Mouse (Mus musculus) urinary bladder, adult 2 months (tissue): ENCODE data around the gene Xlr5a. TPM values are rescaled to one million over a fixed set of nuclear protein-coding genes. Genes with fewer than 3 reads are reported as not detected.
"Not testable (repeated sequence)": the region's sequence is repeated elsewhere in the genome, so short reads cannot be mapped to it uniquely, and the experiment has no call there.

Source experiments
- DNase-seq: peaks from one replicate; pipeline ENCODE4 v3.0.0; 2022; ENCODE audit warnings: low spot score
- polyA plus RNA-seq: library from polyadenylated mRNA; depleted of rRNA; stranded (reverse); fragments of >200 nt; gene quantifications from 2 replicates; pipeline ENCODE4 v1.2.3, GENCODE M21; 2012; rRNA removed

Gene Xlr5a
- 0.04 TPM in 1 of 2 replicates, not detected in the other for polyA plus RNA-seq

- not testable (repeated sequence) for DNase-seq
Measured at GRCm38 (mm10) chrX:73292876-73293275, at the start of gene Xlr5a, which contains the start of gene Xlr5c. TSS of gene Xlr5a (minus strand) at chrX:73292976. TSS of gene Xlr5c (minus strand) at chrX:73292976.

- DNase-seq, result peak; percentile 57
Measured at GRCm38 (mm10) chrX:73342483-73342895, 49.7 kb upstream of the Xlr5a start, which contains the start of gene Zfp275. TSS of gene Zfp275 (plus strand) at chrX:73342621.

- no peak for DNase-seq
Measured at GRCm38 (mm10) chrX:73342068-73342467, 49.3 kb upstream of the Xlr5a start.

GRCm38 (mm10) chrX:73341473-73341872, 48.7 kb upstream of the Xlr5a start:
- no peak for DNase-seq

GRCm38 (mm10) chrX:73336740-73337139, 44.0 kb upstream of the Xlr5a start, which contains the start of gene Gm45015:
TSS of gene Gm45015 (minus strand) at chrX:73336840.
- no peak for DNase-seq

- no peak for DNase-seq
Measured at GRCm38 (mm10) chrX:73333548-73333947, 40.8 kb upstream of the Xlr5a start.

GRCm38 (mm10) chrX:73327215-73327614, 34.4 kb upstream of the Xlr5a start:
- DNase-seq, result no peak

GRCm38 (mm10) chrX:73321029-73321428, 28.3 kb upstream of the Xlr5a start:
- DNase-seq, result no peak

- no peak for DNase-seq
Measured at GRCm38 (mm10) chrX:73312522-73312921, 19.7 kb upstream of the Xlr5a start.

- DNase-seq, result not testable (repeated sequence)
Measured at GRCm38 (mm10) chrX:73295745-73296144, 3.0 kb upstream of the Xlr5a start.

GRCm38 (mm10) chrX:73265270-73265669, 27.5 kb downstream of the Xlr5a start, which contains the start of gene Xlr3c:
TSS of gene Xlr3c (minus strand) at chrX:73265390.
- DNase-seq, result not testable (repeated sequence)

- not testable (repeated sequence) for DNase-seq
Measured at GRCm38 (mm10) chrX:73262428-73262827, 30.3 kb downstream of the Xlr5a start.

- not testable (repeated sequence) for DNase-seq
Measured at GRCm38 (mm10) chrX:73242821-73243325, 49.9 kb downstream of the Xlr5a start, which contains the start of gene Xlr4c. TSS of gene Xlr4c (minus strand) at chrX:73243130.

- no peak for DNase-seq
Measured at GRCm38 (mm10) chrX:73229288-73229687, 63.5 kb downstream of the Xlr5a start.

GRCm38 (mm10) chrX:73228606-73229214, 64.1 kb downstream of the Xlr5a start:
- DNase-seq, result peak; percentile 65

GRCm38 (mm10) chrX:73227914-73228605, 64.7 kb downstream of the Xlr5a start, which contains the start of gene F8a:
TSS of gene F8a (plus strand) at chrX:73228291.
- DNase-seq, result no peak

- no peak for DNase-seq
Measured at GRCm38 (mm10) chrX:73225365-73225764, 67.4 kb downstream of the Xlr5a start.

GRCm38 (mm10) chrX:73213819-73214564, 78.8 kb downstream of the Xlr5a start, which contains the start of gene Xlr4b:
TSS of gene Xlr4b (plus strand) at chrX:73214333.
- DNase-seq, result not testable (repeated sequence)

GRCm38 (mm10) chrX:73191934-73192333, 100.8 kb downstream of the Xlr5a start, which contains the start of gene Xlr3b:
TSS of gene Xlr3b (plus strand) at chrX:73192207.
- not testable (repeated sequence) for DNase-seq

GRCm38 (mm10) chrX:73176889-73177288, 115.9 kb downstream of the Xlr5a start, which contains the start of gene Spin2d:
TSS of gene Spin2d (minus strand) at chrX:73176989.
- DNase-seq, result not testable (repeated sequence)

GRCm38 (mm10) chrX:73149350-73149749, 143.4 kb downstream of the Xlr5a start, which contains the start of gene DXBay18:
TSS of gene DXBay18 (minus strand) at chrX:73149450.
- DNase-seq, result not testable (repeated sequence)
